Mouse (Mus musculus): ENCODE results near the gene Sdk1. TPM values are rescaled to one million over a fixed set of nuclear protein-coding genes. Genes with fewer than 3 reads are reported as not detected.

The Sdk1 gene
- polyA plus RNA-seq, 1 experiment from 2014 or later = 1.5 TPM

DNA sequence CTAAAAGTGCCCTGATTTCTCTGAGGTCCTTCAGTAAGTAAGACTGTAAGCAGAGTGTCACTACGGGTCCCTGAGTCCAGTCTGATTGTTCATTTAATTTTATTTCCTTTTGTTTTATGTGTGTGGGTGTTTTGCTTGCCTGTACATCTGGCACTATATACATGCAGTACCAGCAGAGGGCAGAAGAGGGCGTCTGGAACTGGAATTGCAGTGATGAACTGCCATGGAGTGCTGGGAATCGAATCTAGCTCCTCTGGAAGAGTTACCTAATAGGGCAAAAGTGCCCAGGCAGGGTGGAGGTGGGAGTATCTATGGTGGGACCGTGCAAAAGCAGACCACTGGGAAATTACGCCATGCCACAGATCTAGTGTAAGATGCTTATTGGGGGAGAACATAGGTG is 497.4 kb downstream of the Sdk1 start:
- no peak overlapping the region for H3K4me3 ChIP-seq
- H3K27ac ChIP-seq (replicated peaks) = no peak overlapping the region
- WGBS = 74% methylated on average over 5 of the region's 5 CpGs
- no peaks in the 10 kb centered on the region for H3K36me3 ChIP-seq
- no peak overlapping the region for H3K4me2 ChIP-seq (replicated peaks)
- 0 out of 2 replicates have a peak, but pooled peaks cover 3% of the 10 kb centered on the region for H3K9me3 ChIP-seq
- no peak for ATAC-seq (replicated peaks)
- H3K4me1 ChIP-seq = no peaks in the 10 kb centered on the region
- no peak overlapping the region for H3K9ac ChIP-seq (replicated peaks)
- H3K27me3 ChIP-seq = no peaks in the 10 kb centered on the region

DNA sequence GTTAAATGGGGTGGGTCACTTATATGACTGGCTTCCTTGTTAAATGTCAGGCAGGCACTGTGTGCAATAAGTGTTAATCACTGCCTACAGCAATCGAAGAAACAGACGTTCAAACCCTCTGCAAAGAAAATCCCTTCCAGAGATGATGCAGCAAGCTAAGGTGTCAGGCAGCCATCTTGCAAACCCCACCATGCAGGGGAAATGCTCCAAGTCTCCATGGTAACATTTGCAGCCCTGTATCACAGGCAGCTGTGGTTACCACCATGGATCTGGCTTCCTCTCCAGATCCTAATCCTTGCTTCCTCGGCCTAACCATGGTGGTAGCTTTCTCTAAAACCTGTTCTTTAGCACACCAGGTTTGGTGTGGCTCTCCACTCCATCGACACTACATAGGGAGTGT is 507.5 kb downstream of the Sdk1 start:
- ATAC-seq (replicated peaks) = no peak
- Histone ChIP-seq H3K4me2 (replicated peaks) (no peak overlapping the region), H3K27ac (replicated peaks) (peak overlapping the region; percentile 17; the same call in 1 of the 2 replicates), H3K4me1 (peaks cover under 1% of the 10 kb centered on the region), H3K36me3 (no peaks in the 10 kb centered on the region), H3K27me3 (no peaks in the 10 kb centered on the region), H3K9me3 (no peaks in the 10 kb centered on the region), H3K9ac (replicated peaks) (no peak overlapping the region), H3K4me3 (no peak overlapping the region)
- WGBS = 75% methylated on average over 4 of the region's 4 CpGs

DNA sequence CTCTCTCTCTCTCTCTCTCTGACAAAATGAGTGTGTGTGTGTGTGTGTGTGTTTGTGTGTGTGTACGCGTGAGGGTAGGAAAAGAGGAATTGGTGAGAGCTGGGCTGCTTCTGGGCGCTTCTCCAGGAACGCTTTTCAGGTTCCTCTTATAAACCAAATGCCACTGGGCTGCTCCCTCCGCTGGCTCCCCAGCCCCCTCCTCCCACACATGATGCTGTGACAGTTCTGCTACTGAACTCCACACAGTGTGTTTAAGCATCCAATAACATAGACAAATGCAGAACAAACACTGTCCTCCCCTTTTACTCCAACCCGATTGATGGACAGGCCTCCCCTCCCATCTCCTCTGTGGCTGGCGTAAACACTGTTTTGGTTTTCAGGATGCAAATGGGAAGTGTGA is 513.0 kb downstream of the Sdk1 start:
- no peak overlapping the region for H3K4me3 ChIP-seq
- 8% methylated on average over 7 of the region's 7 CpGs for WGBS

DNA sequence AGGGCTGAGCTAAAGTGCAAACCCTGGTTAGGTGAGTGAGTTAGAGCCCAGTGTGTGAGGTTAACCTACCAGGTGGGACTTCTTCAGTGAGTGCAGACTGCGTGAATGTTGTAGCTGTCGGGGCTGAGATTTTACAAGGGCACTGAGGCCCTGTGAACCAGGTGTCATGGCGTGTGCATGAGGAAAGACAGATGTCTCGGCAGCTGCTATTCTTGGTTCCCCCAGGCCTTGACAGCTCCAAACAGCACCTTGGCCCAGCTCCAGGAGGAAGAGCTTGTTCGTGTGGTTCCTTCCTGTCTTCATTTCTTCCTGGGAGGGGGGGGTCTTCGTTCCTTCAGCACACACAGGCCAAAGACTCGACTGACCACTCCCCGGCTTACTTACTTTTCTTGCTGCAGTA is 517.6 kb downstream of the Sdk1 start:
- Histone ChIP-seq H3K4me3 (no peak overlapping the region), H3K27ac (replicated peaks) (no peak overlapping the region), H3K36me3 (no peaks in the 10 kb centered on the region), H3K4me1 (peaks cover 16% of the 10 kb centered on the region), H3K4me2 (replicated peaks) (no peak overlapping the region), H3K9me3 (no peaks in the 10 kb centered on the region), H3K9ac (replicated peaks) (no peak overlapping the region), H3K27me3 (no peaks in the 10 kb centered on the region)
- ATAC-seq (replicated peaks) = no peak
- WGBS = 66% methylated on average over 8 of the region's 8 CpGs

More for the DNA sequence above, 513.0 kb downstream of the Sdk1 start:
- Histone ChIP-seq H3K27ac (replicated peaks) (peak overlapping the region; percentile 9; the same call in 1 of the 2 replicates), H3K27me3 (no peaks in the 10 kb centered on the region), H3K4me1 (peaks cover 17% of the 10 kb centered on the region), H3K36me3 (no peaks in the 10 kb centered on the region), H3K9me3 (no peaks in the 10 kb centered on the region), H3K9ac (replicated peaks) (no peak overlapping the region), H3K4me2 (replicated peaks) (no peak overlapping the region)
- ATAC-seq (replicated peaks) = peak; percentile 78

- Histone ChIP-seq H3K9ac (replicated peaks) (no peak overlapping the region), H3K4me1 (peaks cover 4% of the 10 kb centered on the region), H3K27me3 (no peaks in the 10 kb centered on the region), H3K36me3 (no peaks in the 10 kb centered on the region), H3K27ac (replicated peaks) (no peak overlapping the region), H3K4me2 (replicated peaks) (no peak overlapping the region), H3K4me3 (no peak overlapping the region), H3K9me3 (no peaks in the 10 kb centered on the region)
- no peak for ATAC-seq (replicated peaks)
- WGBS = 90% methylated on average over 6 of the region's 6 CpGs
Measured at GRCm38 (mm10) chr5:141764111-141764510, 522.8 kb downstream of the Sdk1 start.

- Histone ChIP-seq H3K9me3 (no peaks in the 10 kb centered on the region), H3K9ac (replicated peaks) (no peak overlapping the region), H3K27me3 (no peaks in the 10 kb centered on the region), H3K4me1 (peaks cover 6% of the 10 kb centered on the region), H3K4me3 (no peak overlapping the region), H3K4me2 (replicated peaks) (no peak overlapping the region), H3K27ac (replicated peaks) (no peak overlapping the region), H3K36me3 (no peaks in the 10 kb centered on the region)
- ATAC-seq (replicated peaks) = no peak
- WGBS = 26% methylated on average over 10 of the region's 10 CpGs
Measured at GRCm38 (mm10) chr5:141768761-141769515, 527.6 kb downstream of the Sdk1 start.

DNA sequence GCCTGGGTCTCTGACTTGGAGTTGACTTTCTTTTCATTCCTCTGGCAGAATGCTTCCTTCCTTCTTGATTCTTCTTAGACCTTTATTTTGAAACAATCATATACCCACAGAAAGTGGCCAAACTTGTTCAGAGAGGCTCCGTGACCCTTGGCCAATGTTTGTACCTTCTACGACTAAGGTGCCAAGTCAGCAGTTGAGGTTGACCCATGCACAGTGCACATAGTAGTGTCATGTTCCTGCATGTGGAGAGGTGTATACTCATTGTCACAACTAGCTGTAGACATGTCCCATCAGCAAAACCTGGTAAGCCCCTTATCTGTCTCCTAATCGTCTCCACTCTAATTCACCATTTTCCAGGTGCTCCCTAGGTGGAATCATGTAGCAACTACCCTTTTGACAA is 530.2 kb downstream of the Sdk1 start:
- no peak overlapping the region for H3K4me3 ChIP-seq
- H3K36me3 ChIP-seq = no peaks in the 10 kb centered on the region
- no peak overlapping the region for H3K27ac ChIP-seq (replicated peaks)
- H3K4me1 ChIP-seq = peaks cover 6% of the 10 kb centered on the region
- ATAC-seq (replicated peaks) = no peak
- WGBS = 95% methylated on average over 3 of the region's 3 CpGs
- H3K27me3 ChIP-seq = no peaks in the 10 kb centered on the region
- no peak overlapping the region for H3K4me2 ChIP-seq (replicated peaks)
- H3K9me3 ChIP-seq = no peaks in the 10 kb centered on the region
- H3K9ac ChIP-seq (replicated peaks) = no peak overlapping the region

- ATAC-seq (replicated peaks) = no peak
- Histone ChIP-seq H3K4me3 (no peak overlapping the region), H3K4me1 (no peaks in the 10 kb centered on the region), H3K36me3 (no peaks in the 10 kb centered on the region), H3K9me3 (no peaks in the 10 kb centered on the region), H3K9ac (replicated peaks) (no peak overlapping the region), H3K27me3 (no peaks in the 10 kb centered on the region), H3K4me2 (replicated peaks) (no peak overlapping the region), H3K27ac (replicated peaks) (no peak overlapping the region)
- WGBS = 58% methylated on average over 4 of the region's 4 CpGs
Measured at GRCm38 (mm10) chr5:141778231-141778630, 536.9 kb downstream of the Sdk1 start.

GRCm38 (mm10) chr5:141781142-141781541 is 539.9 kb downstream of the Sdk1 start:
- H3K9ac ChIP-seq (replicated peaks) = no peak overlapping the region
- H3K27me3 ChIP-seq = no peaks in the 10 kb centered on the region
- H3K4me2 ChIP-seq (replicated peaks) = no peak overlapping the region
- H3K4me1 ChIP-seq = no peaks in the 10 kb centered on the region
- H3K9me3 ChIP-seq = no peaks in the 10 kb centered on the region
- no peak overlapping the region for H3K4me3 ChIP-seq
- WGBS = 86% methylated on average over 2 of the region's 2 CpGs
- H3K36me3 ChIP-seq = no peaks in the 10 kb centered on the region
- ATAC-seq (replicated peaks) = no peak
- no peak overlapping the region for H3K27ac ChIP-seq (replicated peaks)

- H3K27me3 ChIP-seq = no peaks in the 10 kb centered on the region
- H3K4me3 ChIP-seq = no peak overlapping the region
- H3K27ac ChIP-seq (replicated peaks) = no peak overlapping the region
- H3K4me2 ChIP-seq (replicated peaks) = no peak overlapping the region
- ATAC-seq (replicated peaks) = no peak
- H3K9ac ChIP-seq (replicated peaks) = no peak overlapping the region
- 96% methylated on average over 5 of the region's 5 CpGs for whole genome bisulfite sequencing
- H3K9me3 ChIP-seq = no peaks in the 10 kb centered on the region
- no peaks in the 10 kb centered on the region for H3K36me3 ChIP-seq
- no peaks in the 10 kb centered on the region for H3K4me1 ChIP-seq
Measured at GRCm38 (mm10) chr5:141782330-141782729, 541.0 kb downstream of the Sdk1 start.

DNA sequence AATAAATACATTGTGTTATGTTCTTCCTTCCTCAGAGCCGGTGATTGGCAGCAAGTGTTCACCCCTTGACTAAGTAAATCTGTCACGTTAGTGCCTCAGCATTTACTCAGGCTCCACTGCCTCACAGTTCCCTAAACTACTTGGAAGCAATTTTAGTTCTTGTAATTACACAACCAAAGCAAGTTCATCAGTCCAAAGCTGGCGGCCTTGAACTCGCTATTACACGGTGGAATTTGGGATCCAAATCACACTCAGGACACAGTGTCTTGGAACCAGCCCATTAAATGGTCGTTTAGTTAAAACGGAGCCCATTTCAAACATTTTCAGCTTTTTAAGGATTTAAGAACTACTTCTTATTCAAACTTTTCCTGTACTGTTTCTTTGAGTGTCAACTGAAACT is 542.2 kb downstream of the Sdk1 start:
- 75% methylated on average over 7 of the region's 7 CpGs for WGBS

GRCm38 (mm10) chr5:141793926-141794325 is 552.6 kb downstream of the Sdk1 start:
- Histone ChIP-seq H3K27me3 (no peaks in the 10 kb centered on the region), H3K4me1 (no peaks in the 10 kb centered on the region), H3K36me3 (no peaks in the 10 kb centered on the region), H3K4me3 (no peak overlapping the region), H3K9ac (replicated peaks) (no peak overlapping the region), H3K9me3 (no peaks in the 10 kb centered on the region), H3K4me2 (replicated peaks) (no peak overlapping the region), H3K27ac (replicated peaks) (no peak overlapping the region)
- no peak for ATAC-seq (replicated peaks)
- WGBS = 96% methylated on average over 4 of the region's 4 CpGs

More for the DNA sequence above, 542.2 kb downstream of the Sdk1 start:
- H3K27me3 ChIP-seq = no peaks in the 10 kb centered on the region
- H3K4me3 ChIP-seq = no peak overlapping the region
- no peak overlapping the region for H3K9ac ChIP-seq (replicated peaks)
- no peak overlapping the region for H3K27ac ChIP-seq (replicated peaks)
- no peaks in the 10 kb centered on the region for H3K4me1 ChIP-seq
- H3K36me3 ChIP-seq = no peaks in the 10 kb centered on the region
- no peaks in the 10 kb centered on the region for H3K9me3 ChIP-seq
- no peak for ATAC-seq (replicated peaks)
- no peak overlapping the region for H3K4me2 ChIP-seq (replicated peaks)

DNA sequence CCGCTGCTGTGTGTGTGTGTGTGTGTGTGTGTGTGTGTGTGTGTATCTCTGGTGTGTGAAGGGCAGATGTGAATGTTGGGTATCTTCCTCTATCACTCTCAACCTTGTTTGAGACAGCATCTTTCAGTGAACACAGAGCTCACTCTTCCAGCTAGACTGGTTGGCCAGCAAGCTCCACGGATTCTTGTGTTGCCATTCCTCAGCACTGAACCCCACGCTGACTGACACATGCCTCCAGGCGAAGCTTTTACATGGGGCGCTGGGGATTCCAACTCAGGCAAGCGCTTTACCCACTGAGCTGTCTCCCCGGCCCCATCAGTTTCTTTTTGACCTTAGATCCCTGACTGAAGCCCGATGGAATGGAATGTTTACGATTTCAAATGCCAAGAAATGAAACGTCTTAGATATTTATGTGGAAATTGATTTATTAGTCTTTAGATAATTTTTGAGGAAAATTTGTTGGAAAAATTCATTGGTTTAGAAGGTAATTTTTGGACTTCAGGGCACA is 582.6 kb downstream of the Sdk1 start:
- H3K9me3 ChIP-seq = no peaks in the 10 kb centered on the region
- H3K27me3 ChIP-seq = no peaks in the 10 kb centered on the region
- no peak overlapping the region for H3K27ac ChIP-seq (replicated peaks)
- H3K4me2 ChIP-seq (replicated peaks) = no peak overlapping the region
- no peaks in the 10 kb centered on the region for H3K4me1 ChIP-seq
- WGBS = 85% methylated on average over 10 of the region's 10 CpGs
- no peak overlapping the region for H3K9ac ChIP-seq (replicated peaks)
- no peak overlapping the region for H3K4me3 ChIP-seq
- no peaks in the 10 kb centered on the region for H3K36me3 ChIP-seq
- ATAC-seq (replicated peaks) = no peak
